8 mouse cellular contexts compared by ENCODE assay signal in the genomic region with DNA sequence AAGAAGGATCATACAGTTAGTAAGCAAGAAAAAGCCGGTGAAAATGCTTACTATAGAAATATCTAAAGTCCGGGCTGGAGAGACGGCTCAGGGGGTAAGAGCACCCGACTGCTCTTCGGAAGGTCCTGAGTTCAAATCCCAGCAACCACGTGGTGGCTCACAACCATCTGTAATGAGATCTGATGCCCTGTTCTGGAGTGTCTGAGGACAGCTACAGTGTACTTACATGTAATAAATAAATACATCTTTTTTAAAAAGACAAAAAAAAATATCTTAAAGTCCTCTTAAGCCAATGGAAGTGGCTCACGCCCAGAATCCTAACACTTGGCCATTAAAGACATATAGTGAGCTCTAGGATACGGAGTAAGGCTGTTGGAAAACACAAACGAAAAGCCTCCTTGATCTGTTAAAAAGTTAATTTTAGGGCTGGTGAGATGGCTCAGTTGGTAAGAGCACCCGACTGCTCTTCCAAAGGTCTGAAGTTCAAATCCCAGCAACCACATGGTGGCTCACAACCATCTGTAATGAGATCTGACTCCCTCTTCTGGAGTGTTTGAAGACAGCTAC. TPM values are rescaled to one million over a fixed set of nuclear protein-coding genes. Genes with fewer than 3 reads are reported as not detected.
DNase-seq lines count a peak whose midpoint lies in the region; ATAC-seq and TF ChIP-seq lines count a peak whose summit lies in the region.
"Not testable (repeated sequence)": the region's sequence is repeated elsewhere in the genome, so short reads cannot be mapped to it uniquely, and the experiment has no call there.

No protein-coding gene starts in this region.

- peak overlapping the region; percentile 89 for H3K4me3 ChIP-seq in G1E (ENCODE audit: low read depth, low read length)
- peak overlapping the region; percentile 73 for H3K4me3 ChIP-seq in erythroblast, embryonic 14.5 days (replicated peaks)
- H3K4me3 ChIP-seq in heart, embryonic 12.5 days: peak overlapping the region; percentile 94
- H3K4me3 ChIP-seq in hindbrain, postnatal 0 days (ENCODE audit: low read length): peak overlapping the region; percentile 61
- H3K4me3 ChIP-seq in limb, embryonic 11.5 days (ENCODE audit: low read depth, low read length): peak overlapping the region; percentile 65
- peak overlapping the region; percentile 67 for H3K4me3 ChIP-seq in lung, embryonic 14.5 days (ENCODE audit: low read depth, low read length)
- peak overlapping the region; percentile 57 for H3K4me3 ChIP-seq in midbrain, postnatal 0 days (ENCODE audit: low read depth, low read length)
- H3K4me3 ChIP-seq in stomach, postnatal 0 days (ENCODE audit: low read depth, low read length): peak overlapping the region; percentile 71

- peak overlapping the region; percentile 95 for H3K4me2 ChIP-seq in heart, embryonic 12.5 days
- peak overlapping the region; percentile 79 for H3K4me2 ChIP-seq in hindbrain, postnatal 0 days (ENCODE audit: low read depth, low read length)
- H3K4me2 ChIP-seq in limb, embryonic 11.5 days (ENCODE audit: low read depth, severe bottlenecking): peak overlapping the region; percentile 74; the same call in 1 of the 2 replicates
- H3K4me2 ChIP-seq in lung, embryonic 14.5 days: peak overlapping the region; percentile 89
- H3K4me2 ChIP-seq in midbrain, postnatal 0 days (ENCODE audit: low read depth, low read length, poor library complexity, severe bottlenecking): peak overlapping the region; percentile 70
- peak overlapping the region; percentile 88 for H3K4me2 ChIP-seq in stomach, postnatal 0 days (replicated peaks; ENCODE audit: low read depth)

- not testable (repeated sequence) for H3K9me3 ChIP-seq in G1E (replicated peaks); erythroblast, embryonic 14.5 days (ENCODE audit: control insufficient read depth, low read length); heart, embryonic 12.5 days (replicated peaks); hindbrain, postnatal 0 days (ENCODE audit: low read length); limb, embryonic 11.5 days (ENCODE audit: control insufficient read depth, low read length); lung, embryonic 14.5 days (ENCODE audit: low read depth, low read length); midbrain, postnatal 0 days (ENCODE audit: low read length); stomach, postnatal 0 days (ENCODE audit: control insufficient read depth, low read length)

- not testable (repeated sequence) for TF ChIP-seq EP300 in stomach, postnatal 0 days (optimal IDR thresholded peaks at IDR 0.05)

- H3K4me1 ChIP-seq in G1E (ENCODE audit: insufficient read depth, low read depth, low read length): peaks cover 19% of the 10 kb centered on the region
- H3K4me1 ChIP-seq in erythroblast, embryonic 14.5 days (ENCODE audit: control insufficient read depth): peaks cover 32% of the 10 kb centered on the region
- peaks cover 10% of the 10 kb centered on the region for H3K4me1 ChIP-seq in heart, embryonic 12.5 days (replicated peaks)
- not testable (repeated sequence) for H3K4me1 ChIP-seq in hindbrain, postnatal 0 days (ENCODE audit: insufficient read depth, low read length); limb, embryonic 11.5 days (ENCODE audit: control insufficient read depth, insufficient read depth, low read length); lung, embryonic 14.5 days (ENCODE audit: insufficient read depth); midbrain, postnatal 0 days (ENCODE audit: insufficient read depth, low read length); stomach, postnatal 0 days (replicated peaks; ENCODE audit: control insufficient read depth, insufficient read depth)

- WGBS in heart, embryonic 12.5 days: 68% methylated on average over 10 of the region's 10 CpGs
- 73% methylated on average over 10 of the region's 10 CpGs for WGBS in hindbrain, postnatal 0 days
- 67% methylated on average over 10 of the region's 10 CpGs for WGBS in limb, embryonic 11.5 days
- WGBS in lung, embryonic 14.5 days: 67% methylated on average over 10 of the region's 10 CpGs
- 71% methylated on average over 10 of the region's 10 CpGs for WGBS in midbrain, postnatal 0 days
- 65% methylated on average over 10 of the region's 10 CpGs for WGBS in stomach, postnatal 0 days

- 0 out of 2 replicates have a peak overlapping the region, but pooled peaks have one; percentile 59 for H3K9ac ChIP-seq in heart, embryonic 12.5 days
- H3K9ac ChIP-seq in hindbrain, postnatal 0 days (replicated peaks; ENCODE audit: low read length): 0 out of 2 replicates have a peak overlapping the region, but pooled peaks have one; percentile 67
- H3K9ac ChIP-seq in limb, embryonic 11.5 days (ENCODE audit: low read length); midbrain, postnatal 0 days (replicated peaks; ENCODE audit: low read length, poor library complexity, severe bottlenecking); stomach, postnatal 0 days (ENCODE audit: low read length): not testable (repeated sequence)
- H3K9ac ChIP-seq in lung, embryonic 14.5 days: peak overlapping the region; percentile 24

- H3K36me3 ChIP-seq in G1E (replicated peaks): peaks cover 25% of the 10 kb centered on the region
- peaks cover 16% of the 10 kb centered on the region for H3K36me3 ChIP-seq in erythroblast, embryonic 14.5 days (ENCODE audit: control insufficient read depth)
- not testable (repeated sequence) for H3K36me3 ChIP-seq in heart, embryonic 12.5 days; hindbrain, postnatal 0 days (ENCODE audit: insufficient read depth, low read length); limb, embryonic 11.5 days (ENCODE audit: control insufficient read depth, insufficient read depth, low read length); lung, embryonic 14.5 days (ENCODE audit: insufficient read depth); midbrain, postnatal 0 days (ENCODE audit: insufficient read depth, low read length); stomach, postnatal 0 days (ENCODE audit: control insufficient read depth, insufficient read depth, low read length)

- not testable (repeated sequence) for ATAC-seq in G1E (ENCODE audit: extremely low read depth, insufficient number of reproducible peaks, low FRiP score, poor library complexity, severe bottlenecking); heart, embryonic 12.5 days (ENCODE audit: insufficient number of reproducible peaks, low FRiP score); hindbrain, postnatal 0 days; limb, embryonic 11.5 days (ENCODE audit: insufficient number of reproducible peaks, low FRiP score, low TSS enrichment, low read depth); lung, embryonic 14.5 days (ENCODE audit: insufficient read depth); midbrain, postnatal 0 days (ENCODE audit: low FRiP score); stomach, postnatal 0 days (ENCODE audit: low FRiP score, low TSS enrichment)

- H3K27me3 ChIP-seq in G1E (ENCODE audit: insufficient read depth, low read length); erythroblast, embryonic 14.5 days (ENCODE audit: control insufficient read depth); heart, embryonic 12.5 days (replicated peaks); hindbrain, postnatal 0 days (ENCODE audit: insufficient read depth, low read length); limb, embryonic 11.5 days (ENCODE audit: control insufficient read depth, insufficient read depth, low read length); lung, embryonic 14.5 days (ENCODE audit: insufficient read depth, low read length); midbrain, postnatal 0 days (ENCODE audit: insufficient read depth, low read length); stomach, postnatal 0 days (ENCODE audit: control insufficient read depth, insufficient read depth, low read length): not testable (repeated sequence)

- H3K27ac ChIP-seq in heart, embryonic 12.5 days (ENCODE audit: poor library complexity, severe bottlenecking): peak overlapping the region; percentile 56
- peak overlapping the region; percentile 72 for H3K27ac ChIP-seq in hindbrain, postnatal 0 days
- not testable (repeated sequence) for H3K27ac ChIP-seq in limb, embryonic 11.5 days (replicated peaks; ENCODE audit: low read depth, low read length); lung, embryonic 14.5 days (ENCODE audit: low read depth)
- peak overlapping the region; percentile 69; the same call in 1 of the 2 replicates for H3K27ac ChIP-seq in midbrain, postnatal 0 days (ENCODE audit: low read depth, low read length)
- H3K27ac ChIP-seq in stomach, postnatal 0 days (replicated peaks): peak overlapping the region; percentile 70

- DNase-seq in G1E (ENCODE audit: low spot score); hindbrain, postnatal 0 days (ENCODE audit: low spot score); limb, embryonic 11.5 days (ENCODE audit: low spot score); lung, embryonic 14.5 days; midbrain, postnatal 0 days (ENCODE audit: low spot score); stomach, postnatal 0 days (ENCODE audit: low spot score): not testable (repeated sequence)

- not testable (repeated sequence) for TF ChIP-seq CTCF in G1E (IDR thresholded peaks at IDR 0.05; ENCODE audit: low read depth, low read length); hindbrain, postnatal 0 days (IDR thresholded peaks at IDR 0.05; ENCODE audit: low read depth); lung, embryonic 14.5 days (IDR thresholded peaks at IDR 0.05; ENCODE audit: low read depth); midbrain, postnatal 0 days (IDR thresholded peaks at IDR 0.05); stomach, postnatal 0 days (IDR thresholded peaks at IDR 0.05; ENCODE audit: low read depth)

RNA-seq across cellular contexts. Expression of a gene that starts 0.8 kb away (rescaled TPM):
- total RNA-seq in G1E (2014; fragmentation: Nextera tagmentation): 9.9 and 18.9 TPM in 2 replicates
- total RNA-seq in G1E (2017): 19.9 and 21.4 TPM in 2 replicates
- 9.9 and 10.7 TPM in 2 replicates for polyA plus RNA-seq in G1E (2012)
- polyA plus RNA-seq in erythroblast, embryonic 14.5 days (2012): 1.4 TPM in 2 replicates
- 14.3 and 14.7 TPM in 2 replicates for polyA plus RNA-seq in heart, embryonic 12.5 days (2016; fragmentation: Nextera tagmentation; extraction: Ambion mirVana)
- total RNA-seq in hindbrain, postnatal 0 days (2014; rRNA removed): 66.0 and 71.4 TPM in 2 replicates
- polyA plus RNA-seq in hindbrain, postnatal 0 days (2015; fragmentation: Nextera tagmentation; extraction: Ambion mirVana): 36.5 and 40.9 TPM in 2 replicates
- polyA plus RNA-seq in limb, embryonic 11.5 days (2014; fragmentation: Nextera tagmentation; extraction: Ambion mirVana): 10.3 and 11.3 TPM in 2 replicates
- 10.3 and 15.7 TPM in 2 replicates for polyA plus RNA-seq in lung, embryonic 14.5 days (2014; fragmentation: Nextera tagmentation; extraction: Ambion mirVana)
- total RNA-seq in midbrain, postnatal 0 days (2014; rRNA removed): 61.6 and 61.9 TPM in 2 replicates
- polyA plus RNA-seq in midbrain, postnatal 0 days (2015; fragmentation: Nextera tagmentation; extraction: Ambion mirVana): 36.6 and 38.9 TPM in 2 replicates
- polyA plus RNA-seq in stomach, postnatal 0 days (2015; fragmentation: Nextera tagmentation; extraction: Ambion mirVana): 17.6 and 17.8 TPM in 2 replicates

RNA-seq across cellular contexts. Expression of a gene that starts 10.8 kb away (rescaled TPM):
- total RNA-seq in G1E (2014; fragmentation: Nextera tagmentation): 78.9 and 81.3 TPM in 2 replicates
- 99.1 and 100 TPM in 2 replicates for total RNA-seq in G1E (2017)
- polyA plus RNA-seq in G1E (2012): 73.7 and 75.0 TPM in 2 replicates
- polyA plus RNA-seq in erythroblast, embryonic 14.5 days (2012): 1.5 and 2.7 TPM in 2 replicates
- 57.9 and 61.0 TPM in 2 replicates for polyA plus RNA-seq in heart, embryonic 12.5 days (2016; fragmentation: Nextera tagmentation; extraction: Ambion mirVana)
- total RNA-seq in hindbrain, postnatal 0 days (2014; rRNA removed): 23.1 and 27.9 TPM in 2 replicates
- 57.2 and 63.0 TPM in 2 replicates for polyA plus RNA-seq in hindbrain, postnatal 0 days (2015; fragmentation: Nextera tagmentation; extraction: Ambion mirVana)
- 172 and 179 TPM in 2 replicates for polyA plus RNA-seq in limb, embryonic 11.5 days (2014; fragmentation: Nextera tagmentation; extraction: Ambion mirVana)
- polyA plus RNA-seq in lung, embryonic 14.5 days (2014; fragmentation: Nextera tagmentation; extraction: Ambion mirVana): 103 and 112 TPM in 2 replicates
- 29.0 and 38.1 TPM in 2 replicates for total RNA-seq in midbrain, postnatal 0 days (2014; rRNA removed)
- polyA plus RNA-seq in midbrain, postnatal 0 days (2015; fragmentation: Nextera tagmentation; extraction: Ambion mirVana): 47.6 and 53.2 TPM in 2 replicates
- polyA plus RNA-seq in stomach, postnatal 0 days (2015; fragmentation: Nextera tagmentation; extraction: Ambion mirVana): 30.5 and 38.7 TPM in 2 replicates

RNA-seq across cellular contexts. Expression of a gene that starts 51.6 kb away (rescaled TPM):
- 56.3 and 70.5 TPM in 2 replicates for total RNA-seq in G1E (2014; fragmentation: Nextera tagmentation)
- 22.5 and 24.0 TPM in 2 replicates for total RNA-seq in G1E (2017)
- polyA plus RNA-seq in G1E (2012): 29.1 and 35.9 TPM in 2 replicates
- polyA plus RNA-seq in erythroblast, embryonic 14.5 days (2012): 3.7 and 4.6 TPM in 2 replicates
- polyA plus RNA-seq in heart, embryonic 12.5 days (2016; fragmentation: Nextera tagmentation; extraction: Ambion mirVana): 85.8 and 89.7 TPM in 2 replicates
- total RNA-seq in hindbrain, postnatal 0 days (2014; rRNA removed): 91.4 and 92.8 TPM in 2 replicates
- polyA plus RNA-seq in hindbrain, postnatal 0 days (2015; fragmentation: Nextera tagmentation; extraction: Ambion mirVana): 67.2 and 69.0 TPM in 2 replicates
- 30.1 and 33.7 TPM in 2 replicates for polyA plus RNA-seq in limb, embryonic 11.5 days (2014; fragmentation: Nextera tagmentation; extraction: Ambion mirVana)
- 34.6 and 39.5 TPM in 2 replicates for polyA plus RNA-seq in lung, embryonic 14.5 days (2014; fragmentation: Nextera tagmentation; extraction: Ambion mirVana)
- total RNA-seq in midbrain, postnatal 0 days (2014; rRNA removed): 86.0 and 88.0 TPM in 2 replicates
- 64.5 and 68.9 TPM in 2 replicates for polyA plus RNA-seq in midbrain, postnatal 0 days (2015; fragmentation: Nextera tagmentation; extraction: Ambion mirVana)
- polyA plus RNA-seq in stomach, postnatal 0 days (2015; fragmentation: Nextera tagmentation; extraction: Ambion mirVana): 32.4 and 35.6 TPM in 2 replicates
